ENCODE assay signal across 12 mouse cellular contexts in genomic region chr1:58296821-58297220, GRCm38 (mm10). TPM values are rescaled to one million over a fixed set of nuclear protein-coding genes. Genes with fewer than 3 reads are reported as not detected.
"Had no signal": no experiment of that assay in that cellular context is flagged by ENCODE, and none has a peak within 500 bp of the region (broad histone marks: within the 10 kb centered on the region; RNA-seq: fewer than 3 reads in every experiment).

No protein-coding gene starts in this region.

- H3K27me3 ChIP-seq: intestine, embryonic 15.5 days; limb, embryonic 12.5 days; limb, embryonic 15.5 days; lung, embryonic 15.5 days; midbrain, embryonic 12.5 days; midbrain, embryonic 15.5 days had no signal

- H3K27ac ChIP-seq: intestine, embryonic 15.5 days; limb, embryonic 12.5 days; limb, embryonic 15.5 days; liver, embryonic 14.5 days; lung, embryonic 15.5 days; midbrain, embryonic 12.5 days; midbrain, embryonic 15.5 days; stomach, postnatal 0 days had no signal

- H3K9me3 ChIP-seq: intestine, embryonic 15.5 days; limb, embryonic 12.5 days; limb, embryonic 15.5 days; lung, embryonic 15.5 days; midbrain, embryonic 12.5 days; midbrain, embryonic 15.5 days had no signal

- H3K9ac ChIP-seq: intestine, embryonic 15.5 days; limb, embryonic 12.5 days; limb, embryonic 15.5 days; liver, embryonic 14.5 days; liver, postnatal 0 days; lung, embryonic 15.5 days; midbrain, embryonic 12.5 days; midbrain, embryonic 15.5 days had no signal

- H3K4me1 ChIP-seq: intestine, embryonic 15.5 days; midbrain, embryonic 12.5 days; midbrain, embryonic 15.5 days had no signal

- H3K36me3 ChIP-seq: intestine, embryonic 15.5 days; limb, embryonic 12.5 days; limb, embryonic 15.5 days; lung, embryonic 15.5 days; midbrain, embryonic 12.5 days; midbrain, embryonic 15.5 days had no signal

- H3K4me2 ChIP-seq: intestine, embryonic 15.5 days; limb, embryonic 12.5 days; limb, embryonic 15.5 days; liver, embryonic 11.5 days; lung, embryonic 15.5 days; midbrain, embryonic 12.5 days; midbrain, embryonic 15.5 days had no signal

- H3K4me3 ChIP-seq: intestine, embryonic 15.5 days; limb, embryonic 12.5 days; limb, embryonic 15.5 days; lung, embryonic 15.5 days; midbrain, embryonic 12.5 days; midbrain, embryonic 15.5 days; myocyte had no signal

RNA-seq across cellular contexts. Expression of gene Aox2, which starts 18.7 kb away (rescaled TPM):
- polyA plus RNA-seq: liver, embryonic 11.5 days; midbrain, embryonic 12.5 days; midbrain, embryonic 15.5 days; myocyte; neural tube, embryonic 11.5 days had no signal
